Mouse (Mus musculus) liver, embryonic 14.5 days (tissue): ENCODE measurements around the gene Rec8. TPM values are rescaled to one million over a fixed set of nuclear protein-coding genes. Genes with fewer than 3 reads are reported as not detected.
A peak's percentile ranks its signal among the peaks of the same experiment; 100 is the strongest.

ENCODE experiments used
- ATAC-seq: fragments of 200-750 bp; cut with Nextera tagmentation; 2 replicates; pipeline ENCODE4 v1.8.0; 2017; ENCODE audit warnings: moderate number of reproducible peaks, mild to moderate bottlenecking, moderate library complexity; ENCODE audit not compliant: insufficient read depth
- DNase-seq, 3 experiments: peaks; one replicate each; pipeline ENCODE4 v3.0.0-alpha.2; 2012 to 2013; ENCODE audit warnings: low read depth in 3 of 3, low spot score in 3 of 3
- H3K27ac ChIP-seq: fragments of 300-500 bp; sonication (generic); 2 replicates; pipeline ENCODE4 v1.5.1; 2014; ENCODE audit warnings: moderate library complexity, mild to moderate bottlenecking, control low read depth, inconsistent platforms
- H3K27me3 ChIP-seq: fragments of 300-500 bp; sonication (generic); 2 replicates; pipeline ENCODE4 v1.6.1; 2014; ENCODE audit warnings: mild to moderate bottlenecking, low read length, moderate library complexity; ENCODE audit not compliant: control insufficient read depth, insufficient read depth
- H3K36me3 ChIP-seq: fragments of 300-500 bp; sonication (generic); replicated peaks from 2 replicates; pipeline ENCODE4 v1.6.1; 2014; ENCODE audit warnings: low read depth; ENCODE audit not compliant: control insufficient read depth, insufficient read depth
- H3K4me1 ChIP-seq, 2 experiments: fragments of 200-500 bp in 1 of 2; fragments of 300-500 bp in 1 of 2; sonication (generic) in 1 of 2; replicated peaks; 2 replicates each; pipeline ENCODE4 v1.6.1; 2012 to 2014; ENCODE audit warnings: antibody characterized with exemption in 1 of 2, inconsistent platforms in 1 of 2, low read length in 1 of 2; ENCODE audit not compliant: control insufficient read depth in 2 of 2, insufficient read depth in 2 of 2
- H3K4me2 ChIP-seq: fragments of 300-500 bp; sonication (generic); 2 replicates; pipeline ENCODE4 v1.6.1; 2014; ENCODE audit warnings: low read depth, mild to moderate bottlenecking, control low read depth, moderate library complexity
- H3K4me3 ChIP-seq, 2 experiments: fragments of 200-500 bp in 1 of 2; fragments of 300-500 bp in 1 of 2; sonication (generic) in 1 of 2; 2 replicates each; pipeline ENCODE4 v1.5.1; 2012 to 2014; ENCODE audit warnings: low read depth in 2 of 2, low read length in 2 of 2, mild to moderate bottlenecking in 2 of 2, control low read depth in 1 of 2, inconsistent platforms in 1 of 2, moderate library complexity in 1 of 2; ENCODE audit not compliant: insufficient read depth in 1 of 2
- H3K9ac ChIP-seq: fragments of 300-500 bp; sonication (generic); replicated peaks from 2 replicates; pipeline ENCODE4 v1.6.1; 2014; ENCODE audit warnings: mild to moderate bottlenecking, control low read depth, moderate library complexity
- H3K9me3 ChIP-seq: fragments of 300-500 bp; sonication (generic); 2 replicates; pipeline ENCODE4 v1.6.1; 2016; ENCODE audit warnings: low read length, mixed read lengths; ENCODE audit not compliant: control insufficient read depth
- CTCF ChIP-seq: IDR thresholded peaks from 2 replicates; pipeline ENCODE4 v1.5.1; 2016; ENCODE audit warnings: antibody characterized with exemption, low read depth, control low read depth
- EP300 ChIP-seq: IDR thresholded peaks from 2 replicates; pipeline ENCODE4 v1.6.1; 2016; ENCODE audit warnings: antibody characterized with exemption, low read depth
- WGBS: fragments of 180-500 bp; shearing (Covaris S2); extraction: QIAGEN DNeasy Blood & Tissue Kit; methylation state at CpG from one replicate; pipeline ENCODE4 v1.1.7; 2014; ENCODE audit not compliant: insufficient replicate concordance; 5-methylcytosine and 5-hydroxymethylcytosine counted together
- polyA plus RNA-seq, 2 experiments: library from polyadenylated mRNA; depleted of rRNA in 1 of 2; stranded (reverse) in 1 of 2; unstranded in 1 of 2; fragments of >200 nt; fragmentation: Nextera tagmentation in 1 of 2; extraction: Ambion mirVana in 1 of 2; gene quantifications; 2 replicates each; pipeline versions ENCODE4 v1.2.1 to v1.2.3; 2012 to 2014

The Rec8 gene
- polyA plus RNA-seq, 2 experiments = 1.0 to 1.9 TPM

DNA sequence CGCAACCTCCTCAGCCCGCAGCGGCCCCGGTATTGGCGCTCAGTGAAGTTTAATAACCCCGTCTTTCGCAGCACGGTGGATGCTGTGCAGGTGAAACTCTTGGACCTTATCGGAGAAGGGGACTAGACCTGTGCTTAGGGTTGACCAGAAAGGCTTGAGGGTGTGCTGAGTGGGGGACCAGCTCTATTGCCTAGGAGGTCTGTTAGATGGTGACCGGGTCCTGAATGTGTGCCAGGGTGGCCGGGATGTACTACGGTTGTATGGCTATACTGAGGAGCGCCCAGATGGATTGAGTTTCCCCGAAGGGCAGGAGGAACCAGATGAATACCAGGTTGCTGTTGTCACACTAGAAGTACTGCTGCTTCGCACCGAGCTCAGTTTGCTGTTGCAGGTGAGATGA is 25.6 kb upstream of the Rec8 start:
- ATAC-seq (no peak), DNase-seq (no peak)
- 4% methylated on average over 16 of the region's 16 CpGs for WGBS
- Histone ChIP-seq H3K36me3 (peaks cover 21% of the 10 kb centered on the region), H3K27me3 (no peaks in the 10 kb centered on the region), H3K9me3 (no peaks in the 10 kb centered on the region), H3K9ac (peak overlapping the region; percentile 77), H3K4me3 (peak overlapping the region; percentile 79 to 96), H3K4me2 (peak overlapping the region; percentile 75), H3K4me1 (peaks cover 11% of the 10 kb centered on the region in 2 experiments), H3K27ac (peak overlapping the region; percentile 97)
- TF ChIP-seq EP300 (no peak), CTCF (no peak)

DNA sequence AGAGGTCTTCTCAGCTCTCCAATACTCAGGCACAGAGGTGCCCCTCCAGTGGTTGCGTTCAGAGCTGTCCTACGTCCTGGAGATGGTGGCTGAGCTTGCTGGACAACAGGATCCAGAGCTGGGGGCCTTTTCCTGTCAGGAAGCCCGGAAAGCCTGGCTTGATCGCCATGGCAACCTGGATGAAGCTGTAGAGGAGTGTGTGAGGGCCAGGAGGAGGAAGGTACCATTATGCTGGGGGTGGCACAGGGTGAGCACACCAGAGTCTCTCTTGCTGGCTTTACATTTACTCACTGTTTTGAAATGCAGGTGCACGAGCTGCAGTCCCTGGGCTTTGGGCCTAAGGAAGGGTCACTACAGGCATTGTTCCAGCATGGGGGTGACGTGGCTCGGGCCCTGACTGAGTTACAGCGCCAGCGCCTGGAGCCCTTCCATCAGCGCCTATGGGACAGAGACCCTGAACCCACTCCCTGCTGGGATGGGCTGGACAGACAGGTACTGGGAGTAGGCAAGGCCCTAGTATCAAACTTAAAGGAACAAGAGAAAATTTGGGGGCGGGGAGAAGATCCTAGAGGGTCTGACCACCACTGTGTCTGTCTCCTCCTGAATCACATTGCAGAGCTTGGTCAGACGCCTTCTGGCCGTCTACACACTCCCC is 21.7 kb upstream of the Rec8 start:
- DNase-seq (no peak), ATAC-seq (no peak)
- H3K27ac ChIP-seq = no peak overlapping the region

DNA sequence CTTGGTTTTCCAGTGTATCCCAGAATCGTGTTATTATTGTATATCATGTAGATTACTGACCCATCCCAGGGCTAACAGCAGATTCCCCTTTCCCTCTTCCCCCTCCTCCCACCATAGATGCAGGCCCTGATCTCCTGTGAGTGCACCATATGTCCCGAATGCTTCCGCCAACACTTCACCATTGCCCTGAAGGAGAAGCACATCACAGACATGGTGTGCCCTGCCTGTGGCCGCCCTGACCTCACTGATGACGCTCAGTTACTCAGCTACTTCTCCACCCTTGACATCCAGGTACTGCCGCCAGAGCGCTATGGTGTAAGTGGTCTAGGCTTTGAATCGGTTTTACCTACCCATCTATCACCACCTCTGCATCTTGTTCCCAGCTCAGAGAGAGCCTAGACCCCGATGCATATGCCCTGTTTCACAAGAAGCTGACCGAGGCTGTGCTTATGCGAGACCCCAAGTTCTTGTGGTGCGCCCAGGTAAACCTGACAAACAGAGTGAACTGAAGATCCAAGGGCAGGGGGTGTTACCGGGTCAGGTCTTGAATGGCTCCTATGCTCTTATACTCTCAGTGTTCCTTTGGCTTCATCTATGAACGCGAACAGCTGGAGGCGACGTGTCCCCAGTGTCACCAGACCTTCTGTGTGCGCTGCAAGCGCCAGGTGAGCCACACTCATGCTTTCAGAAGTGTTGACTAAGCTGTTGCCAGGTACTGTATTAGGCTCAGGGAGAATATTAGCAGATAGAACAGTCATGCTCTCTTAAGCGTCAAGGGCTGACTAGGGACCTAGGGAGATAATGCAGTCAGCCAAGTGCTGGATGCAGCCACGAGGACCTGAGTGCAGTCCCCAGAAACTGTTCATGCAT is 19.1 kb upstream of the Rec8 start:
- 91% methylated on average over 21 of the region's 21 CpGs for WGBS
- Histone ChIP-seq H3K4me1 (peaks cover 0 to 11% of the 10 kb centered on the region in 2 experiments; a peak in 3 of 4 replicates), H3K27me3 (no peaks in the 10 kb centered on the region), H3K9me3 (no peaks in the 10 kb centered on the region), H3K9ac (no peak overlapping the region), H3K4me3 (no peak overlapping the region), H3K36me3 (peaks cover 65% of the 10 kb centered on the region), H3K4me2 (no peak overlapping the region), H3K27ac (no peak overlapping the region)
- TF ChIP-seq CTCF (no peak), EP300 (no peak)
- no peak for DNase-seq
- no peak for ATAC-seq

More for the DNA sequence above, 21.7 kb upstream of the Rec8 start:
- Histone ChIP-seq H3K4me3 (no peak overlapping the region), H3K9ac (no peak overlapping the region), H3K36me3 (peaks cover 48% of the 10 kb centered on the region), H3K9me3 (no peaks in the 10 kb centered on the region), H3K27me3 (no peaks in the 10 kb centered on the region), H3K4me1 (peaks cover 4 to 6% of the 10 kb centered on the region in 2 experiments), H3K4me2 (no peak overlapping the region)
- 84% methylated on average over 13 of the region's 13 CpGs for WGBS
- TF ChIP-seq CTCF = no peak
- TF ChIP-seq EP300 = no peak

DNA sequence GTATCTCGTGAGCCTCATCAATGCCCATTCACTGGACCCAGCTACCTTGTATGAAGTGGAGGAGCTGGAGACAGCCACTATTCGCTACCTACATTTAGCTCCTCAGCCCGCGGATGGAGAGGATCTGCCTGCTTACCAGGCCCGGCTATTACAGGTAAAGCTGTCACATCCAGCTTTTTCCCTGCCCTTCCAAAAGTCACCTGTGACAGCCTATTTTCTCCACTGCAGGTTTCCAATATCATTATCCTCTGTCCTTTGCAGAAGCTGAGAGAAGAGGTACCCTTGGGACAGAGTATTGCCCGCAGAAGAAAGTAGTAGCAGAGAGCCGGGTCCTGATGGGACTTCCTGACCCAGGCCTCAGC is 14.6 kb upstream of the Rec8 start, which contains the start of gene Irf9:
TSS of gene Irf9 (plus strand) at position 301 of the 362 bp plus-strand sequence.
- no peak for TF ChIP-seq CTCF
- TF ChIP-seq EP300 = no peak
- H3K27ac ChIP-seq = peak within 1 kb of the TSS; percentile 96
- peak within 1 kb of the TSS; percentile 91 for H3K9ac ChIP-seq
- H3K27me3 ChIP-seq = no peaks in the 10 kb centered on the region
- H3K9me3 ChIP-seq = no peaks in the 10 kb centered on the region
- peaks cover 12 to 28% of the 10 kb centered on the region in 2 experiments for H3K4me1 ChIP-seq
- no peak for DNase-seq
- H3K4me2 ChIP-seq = peak within 1 kb of the TSS; percentile 95
- 79% methylated on average over 7 of the region's 7 CpGs for WGBS
- H3K36me3 ChIP-seq = peaks cover 73% of the 10 kb centered on the region
- peak within 1 kb of the TSS; percentile 64 to 76 for H3K4me3 ChIP-seq
- ATAC-seq = no peak
